Mouse (Mus musculus) T-helper 17 cell (primary cell): Measurements from ENCODE around the gene Kdm7a.

Source experiments
- in situ Hi-C, 2 experiments: fragments of 300-600 bp; cut with MboI, MseI; formaldehyde crosslinking; loops; 1 replicate in 1 of 2; 2 replicates in 1 of 2; pipeline ENCODE4 v1.15.1; 2025; ENCODE audit warnings: high pct_unique_total_duplicates in 2 of 2

Kdm7a gene

GRCm38 (mm10) chr6:39208181-39208580, 1.6 kb upstream of the Kdm7a start:
- in situ Hi-C loops, result loop anchor here in 1 of 2 experiments (5.0 kb wide), 1 partner anchor 49 kb away; no protein-coding TSS in a partner anchor

GRCm38 (mm10) chr6:39205650-39206580, 674 bp downstream of the Kdm7a start:
- in situ Hi-C loops, result loop anchor here in 1 of 2 experiments (5.0 kb wide), 1 partner anchor 51 kb away; no protein-coding TSS in a partner anchor

DNA sequence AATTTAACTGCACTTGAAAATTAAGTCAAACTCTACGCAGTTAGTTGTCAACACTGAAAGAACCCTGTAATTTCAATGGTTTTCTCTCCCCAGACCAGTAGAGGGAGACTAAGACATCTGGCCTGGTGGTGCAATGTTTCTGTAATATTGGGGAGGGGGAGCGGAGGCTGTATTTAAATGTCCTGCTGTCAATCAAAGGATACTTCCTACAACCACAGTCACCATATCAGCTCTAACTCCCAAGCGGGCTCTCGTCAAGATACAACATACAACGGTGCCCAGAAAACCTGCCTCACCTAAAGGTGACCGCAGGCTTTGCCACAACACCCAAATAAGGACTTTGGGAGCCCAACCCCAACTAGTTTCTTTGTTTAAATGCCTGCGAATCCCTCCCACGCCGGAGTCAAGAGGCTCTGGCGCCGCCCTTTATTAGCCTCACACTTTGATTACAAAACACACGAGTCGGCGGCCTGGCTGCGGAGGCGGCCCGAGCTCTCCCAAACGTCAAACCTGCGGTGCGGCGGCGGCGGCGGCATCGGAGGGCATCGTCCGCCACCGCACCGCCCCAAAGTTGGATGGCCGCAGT, 1.4 kb downstream of the Kdm7a start:
- in situ Hi-C loops, result loop anchor here in 1 of 2 experiments (5.0 kb wide), 1 partner anchor 52 kb away; no protein-coding TSS in a partner anchor

DNA sequence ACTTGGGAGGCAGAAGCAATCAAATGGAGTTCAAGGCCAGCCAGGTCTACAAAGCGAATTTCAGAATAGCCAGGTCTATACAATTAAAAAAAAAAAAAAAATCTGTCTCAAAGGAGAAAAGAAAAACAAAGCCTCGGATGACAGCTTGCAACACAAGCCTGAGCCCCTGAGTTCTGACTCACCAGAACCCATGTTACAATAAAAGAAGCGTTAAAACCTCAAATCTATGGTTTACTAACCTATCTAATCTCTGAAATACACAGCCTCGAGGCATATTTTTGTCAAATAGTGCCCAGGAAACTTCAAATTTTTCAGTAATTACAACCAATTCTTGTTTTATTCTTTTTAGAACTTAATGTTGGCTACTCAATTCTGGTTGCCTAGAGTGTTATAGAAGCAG, 2.1 kb downstream of the Kdm7a start:
- in situ Hi-C loops, result loop anchor here in 1 of 2 experiments (5.0 kb wide), 1 partner anchor 138 kb away; no protein-coding TSS in a partner anchor

DNA sequence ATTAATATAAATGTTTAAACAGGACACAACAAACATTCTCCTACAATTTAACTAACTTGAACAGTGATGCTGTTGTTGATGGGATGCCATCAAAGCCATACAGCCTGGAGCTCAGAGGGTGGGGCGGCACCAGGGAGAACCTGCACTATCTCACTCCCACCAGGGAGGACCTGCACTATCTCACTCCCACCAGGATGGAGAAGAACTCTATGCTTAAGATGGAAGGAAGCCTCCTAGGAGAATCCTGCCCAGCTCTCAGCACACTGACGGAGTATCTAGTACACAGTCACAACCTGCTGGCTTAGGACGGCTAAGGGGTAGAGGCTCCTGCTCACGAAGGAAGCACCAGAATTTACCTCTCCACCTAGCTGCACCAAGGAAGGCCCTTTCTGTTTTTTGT, 3.4 kb downstream of the Kdm7a start:
- in situ Hi-C loops, result loop anchor here in 1 of 2 experiments (5.0 kb wide), 1 partner anchor 139 kb away; no protein-coding TSS in a partner anchor

GRCm38 (mm10) chr6:39193006-39193405, 13.6 kb downstream of the Kdm7a start:
- in situ Hi-C loops, result loop anchor here in 1 of 2 experiments (5.0 kb wide), 1 partner anchor 94 kb away; no protein-coding TSS in a partner anchor

DNA sequence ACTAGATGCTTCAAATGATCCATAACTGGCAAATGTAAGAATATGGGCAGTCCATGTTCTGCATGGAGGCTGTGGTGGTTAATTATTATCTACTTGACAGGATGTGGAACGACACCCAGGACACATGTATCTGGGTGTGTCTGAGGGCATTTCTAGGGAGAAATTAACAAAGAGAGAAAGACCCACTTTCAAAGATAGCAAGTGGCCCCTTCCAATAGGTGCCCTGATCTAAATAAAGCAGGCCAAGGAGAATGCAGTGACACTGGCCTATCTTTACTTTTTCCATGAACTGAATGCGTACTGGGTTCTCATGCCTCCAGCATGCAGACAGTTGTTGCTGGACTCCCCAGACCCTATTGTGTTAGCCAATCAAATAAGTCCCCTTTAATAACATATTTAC, 15.1 kb downstream of the Kdm7a start:
- in situ Hi-C loops, result loop anchor here in 1 of 2 experiments (5.0 kb wide), 1 partner anchor 96 kb away; no protein-coding TSS in a partner anchor

DNA sequence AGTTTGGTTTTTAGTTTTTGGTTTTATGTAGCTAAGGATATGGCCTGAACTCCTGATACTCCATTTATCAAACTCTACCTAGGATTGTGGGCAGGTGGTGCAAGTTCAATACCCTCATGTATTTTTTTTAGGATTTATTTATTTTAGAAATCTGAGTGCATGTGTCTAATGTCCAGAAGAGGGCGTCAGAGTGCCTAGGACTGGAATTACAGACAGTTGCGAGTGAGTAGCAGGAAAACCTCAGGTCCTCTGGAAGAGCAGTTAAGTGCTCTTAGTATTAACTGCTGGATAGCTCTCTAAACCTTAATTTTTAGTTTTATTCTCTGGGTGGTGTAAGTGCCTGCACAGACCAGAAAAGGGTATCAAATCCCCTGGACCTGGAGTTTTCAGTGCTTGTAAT, 19.4 kb downstream of the Kdm7a start:
- in situ Hi-C loops, result loop anchor here in 1 of 2 experiments (5.0 kb wide), 1 partner anchor 155 kb away; no protein-coding TSS in a partner anchor

- in situ Hi-C loops, result no loop called here
Observed at GRCm38 (mm10) chr6:39169089-39169488, 37.5 kb downstream of the Kdm7a start.

- in situ Hi-C loops, result no loop called here
Observed at GRCm38 (mm10) chr6:39164891-39165290, 41.7 kb downstream of the Kdm7a start.

DNA sequence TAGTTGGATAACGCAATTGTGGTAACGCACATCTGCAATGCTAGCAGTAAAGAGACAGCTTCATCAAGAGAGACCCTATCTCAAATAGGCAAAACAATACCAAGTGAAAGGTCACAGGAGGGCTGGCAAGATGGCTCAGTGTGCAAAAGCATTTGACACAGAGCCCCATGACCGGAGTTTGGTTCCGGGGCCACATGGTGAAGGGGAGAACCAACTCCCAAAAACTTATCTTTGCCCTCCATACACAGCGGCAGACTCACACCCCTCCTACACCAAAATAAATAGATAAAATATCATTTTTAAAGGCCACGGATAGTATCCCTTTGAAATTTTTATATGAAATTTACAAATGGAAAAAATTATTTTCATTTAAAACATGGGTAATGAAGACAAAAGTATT, 44.6 kb downstream of the Kdm7a start:
- in situ Hi-C loops, result no loop called here

DNA sequence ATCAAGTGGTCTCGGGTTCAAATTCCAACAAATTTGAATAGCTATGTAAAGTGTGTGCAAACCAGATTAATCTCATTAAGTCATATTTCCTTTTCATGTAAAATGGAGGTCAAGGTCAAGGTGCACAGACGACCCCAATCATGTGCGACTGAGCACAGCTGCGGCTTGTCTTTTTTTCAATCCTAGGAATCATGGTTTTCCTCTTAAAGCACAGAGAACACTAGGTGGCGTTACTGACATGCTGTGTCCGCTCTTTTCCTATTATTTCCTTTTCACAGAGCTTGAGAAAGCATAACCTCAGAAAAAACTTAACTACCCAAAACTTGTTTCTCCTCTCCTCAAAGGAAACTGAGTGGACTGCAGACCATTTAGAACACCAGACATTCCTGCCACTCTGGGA, 60.5 kb downstream of the Kdm7a start:
- in situ Hi-C loops, result no loop called here

DNA sequence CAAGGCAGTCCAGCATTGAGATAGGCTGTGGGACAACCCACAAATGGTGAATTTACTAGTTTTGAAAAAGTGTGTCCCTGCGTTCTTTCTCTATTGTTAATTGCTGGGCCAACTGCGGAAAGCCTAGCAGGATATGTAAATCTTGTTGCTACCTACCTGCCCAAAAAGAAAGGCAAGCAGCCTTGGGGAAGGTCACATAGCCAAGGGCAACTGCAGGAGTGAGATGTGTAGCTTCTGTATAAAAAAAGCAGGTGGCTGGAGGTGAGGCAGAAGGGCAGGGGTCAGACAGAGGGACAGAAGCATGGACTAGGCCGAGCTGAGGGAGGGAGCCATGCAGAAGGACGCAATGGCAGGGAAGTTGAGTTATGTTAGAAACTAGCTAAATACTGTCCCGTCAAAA, 74.0 kb downstream of the Kdm7a start:
- in situ Hi-C loops, result no loop called here

DNA sequence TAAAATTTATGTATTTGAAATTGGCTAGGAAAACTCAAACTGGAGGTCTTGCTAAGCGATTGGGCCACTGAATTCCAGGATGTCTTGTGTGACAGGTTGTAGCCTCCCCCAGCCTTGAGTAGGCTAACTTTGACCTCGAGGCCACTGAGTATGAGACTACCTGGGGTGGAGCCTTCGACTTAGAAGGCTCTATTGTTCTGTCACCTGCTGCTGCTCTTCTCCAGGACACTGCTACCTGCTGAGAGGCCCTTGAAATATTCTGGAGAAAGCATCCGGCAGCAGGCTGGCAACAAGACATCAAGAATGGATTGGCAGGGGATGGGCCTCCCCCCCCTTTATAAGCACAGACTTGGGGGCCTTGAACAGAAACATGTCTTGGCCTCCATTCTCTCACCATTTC, 75.1 kb downstream of the Kdm7a start:
- in situ Hi-C loops, result no loop called here

DNA sequence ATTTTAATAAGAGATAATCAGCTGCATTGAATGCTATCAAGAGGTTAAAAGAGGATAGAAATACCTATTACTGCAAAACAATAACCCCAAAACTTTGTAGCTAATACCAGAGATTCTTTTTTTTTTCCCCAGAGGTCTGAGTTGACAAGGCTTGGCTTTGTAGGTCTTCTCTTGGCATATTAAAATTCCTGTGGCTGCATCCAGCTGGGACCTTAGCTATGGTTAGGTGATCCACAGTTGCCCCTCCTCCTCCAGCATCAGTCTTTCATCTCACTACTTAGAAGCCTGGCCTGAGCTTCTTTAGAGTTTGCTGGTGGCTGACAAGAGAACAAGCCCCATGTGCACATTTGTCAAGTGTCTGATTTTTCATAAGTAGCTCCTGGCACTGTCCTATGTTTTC, 81.9 kb downstream of the Kdm7a start:
- in situ Hi-C loops, result no loop called here

- in situ Hi-C loops, result no loop called here
Observed at GRCm38 (mm10) chr6:39120685-39121084, 85.9 kb downstream of the Kdm7a start.

DNA sequence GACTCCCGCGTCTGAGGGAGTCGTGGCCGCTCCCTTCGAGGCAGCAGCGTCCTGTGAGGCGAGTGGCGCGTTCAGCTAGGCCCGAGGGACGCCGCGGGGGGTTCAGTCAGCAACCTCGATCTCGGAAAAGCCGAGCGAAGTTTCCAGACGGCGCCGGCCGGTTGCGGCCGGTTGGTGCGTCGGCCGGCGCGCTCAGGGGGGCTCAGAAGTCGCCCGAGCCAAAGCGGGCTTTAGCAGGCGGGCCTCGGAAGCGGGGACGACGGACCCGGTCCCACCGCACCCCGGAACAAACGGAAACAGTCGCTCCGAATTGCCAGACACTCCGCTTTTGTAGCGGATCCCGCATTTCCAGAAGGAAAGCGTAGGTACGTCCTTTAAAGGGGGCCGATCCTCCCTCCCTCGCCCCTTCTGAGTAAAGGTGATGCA, 88.1 kb downstream of the Kdm7a start:
- in situ Hi-C loops, result no loop called here

DNA sequence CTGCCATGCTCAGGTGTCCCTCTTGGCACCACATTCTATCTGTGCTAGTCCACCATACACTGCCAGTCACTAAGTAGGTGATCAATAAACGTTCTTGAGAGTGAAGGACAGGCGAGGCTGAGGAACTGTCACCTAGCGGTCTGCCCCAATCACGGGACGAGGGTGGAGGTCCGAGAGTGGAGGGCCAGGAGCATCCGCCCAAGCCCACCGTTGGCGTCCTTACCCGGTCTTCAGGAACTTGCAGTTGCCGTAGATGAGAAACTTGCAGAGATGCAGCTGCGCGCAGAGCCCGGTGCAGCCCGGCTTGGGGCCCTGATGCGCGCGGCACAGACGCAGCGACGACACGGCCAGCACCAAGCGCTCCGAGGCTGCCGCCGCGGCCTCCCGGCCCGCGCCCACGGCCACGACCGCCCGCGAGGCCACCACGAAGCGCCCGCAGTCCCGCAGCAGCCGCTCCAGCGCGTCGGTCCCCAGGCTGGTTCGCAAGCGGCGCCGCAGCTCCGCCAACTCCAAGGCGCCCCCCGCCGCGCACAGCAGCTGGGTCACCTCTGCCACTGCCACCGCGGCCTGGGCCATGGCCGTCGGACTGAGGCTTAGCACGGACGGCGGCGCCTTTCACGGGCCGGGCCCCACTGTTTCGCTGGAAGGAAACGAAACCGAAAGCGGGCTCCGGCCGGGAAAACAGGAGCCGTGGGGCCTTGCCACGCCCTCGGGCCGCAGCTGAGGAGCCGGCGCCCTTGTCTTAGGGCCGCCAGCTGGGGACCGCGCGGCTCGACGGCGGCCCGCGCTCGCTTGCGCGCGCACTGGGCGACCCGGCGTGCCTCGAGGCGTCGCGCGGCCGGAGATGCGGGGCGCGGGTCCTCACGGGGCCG, 88.8 kb downstream of the Kdm7a start, which contains the start of gene Parp12:
Gene Parp12 (minus strand): TSS at position 766 of the 872 bp plus-strand sequence.
- in situ Hi-C loops, result no loop called here

DNA sequence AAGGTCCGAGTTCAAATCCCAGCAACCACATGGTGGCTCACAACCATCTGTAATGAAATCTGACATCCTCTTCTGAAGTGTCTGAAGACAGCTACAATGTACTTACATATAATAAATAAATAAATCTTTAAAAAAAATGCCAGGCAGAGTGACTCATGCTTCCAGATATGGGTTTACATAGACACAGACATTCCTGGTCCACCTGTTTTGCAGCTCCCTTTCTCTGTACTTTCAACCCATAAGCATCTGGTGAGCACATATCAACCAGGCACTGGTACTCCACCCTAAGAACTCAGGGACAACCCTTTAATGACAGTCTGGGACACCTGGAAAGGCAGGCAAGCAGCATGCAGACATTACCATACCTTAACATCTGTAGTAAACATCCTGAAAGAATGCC, 91.2 kb downstream of the Kdm7a start:
- in situ Hi-C loops, result no loop called here

GRCm38 (mm10) chr6:39113141-39113540, 93.4 kb downstream of the Kdm7a start:
- in situ Hi-C loops, result no loop called here

DNA sequence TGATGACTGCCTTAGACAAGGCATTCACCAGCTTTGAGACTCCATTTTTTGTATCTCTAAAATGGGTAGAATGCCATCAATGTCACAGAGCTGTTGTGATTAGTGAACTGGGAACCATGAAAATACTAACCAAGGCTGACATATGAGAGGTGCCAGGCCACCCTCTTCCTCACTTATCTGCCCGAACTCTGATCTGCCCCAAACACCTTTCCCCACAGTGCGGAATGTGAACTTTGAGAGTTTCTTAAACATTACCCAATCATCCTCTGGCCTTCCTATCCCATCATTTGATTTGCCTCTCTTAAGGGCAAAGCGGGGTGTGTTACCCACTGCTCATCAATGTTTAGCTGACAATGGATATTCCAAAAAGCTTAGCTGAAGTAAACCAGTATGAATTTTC, 93.9 kb downstream of the Kdm7a start:
- in situ Hi-C loops, result no loop called here
